Mouse (Mus musculus): ENCODE results near the gene Mapkapk3.
"Not testable (repeated sequence)": the region's sequence is repeated elsewhere in the genome, so short reads cannot be mapped to it uniquely, and the experiment has no call there.

The Mapkapk3 gene

GRCm38 (mm10) chr9:107307099-107307872 is 17.6 kb upstream of the Mapkapk3 start:
- no peak for DNase-seq

- DNase-seq = not testable (repeated sequence)
These were observed 17.0 kb upstream of the Mapkapk3 start for GRCm38 (mm10) chr9:107306673-107307072.

- DNase-seq = no peak
These were observed 16.2 kb upstream of the Mapkapk3 start for GRCm38 (mm10) chr9:107305601-107306542.

- DNase-seq = no peak
These were observed 15.3 kb upstream of the Mapkapk3 start for GRCm38 (mm10) chr9:107305012-107305411.

GRCm38 (mm10) chr9:107304383-107304782 is 14.7 kb upstream of the Mapkapk3 start:
- DNase-seq = no peak

- DNase-seq = no peak
These were observed 14.2 kb upstream of the Mapkapk3 start for GRCm38 (mm10) chr9:107303900-107304299.

- no peak for DNase-seq
These were observed 13.6 kb upstream of the Mapkapk3 start for GRCm38 (mm10) chr9:107303121-107303820.

GRCm38 (mm10) chr9:107302592-107302991 is 12.9 kb upstream of the Mapkapk3 start:
- DNase-seq = no peak

GRCm38 (mm10) chr9:107301554-107302331 is 12.1 kb upstream of the Mapkapk3 start:
- no peak for DNase-seq

GRCm38 (mm10) chr9:107300224-107300973 is 10.7 kb upstream of the Mapkapk3 start:
- DNase-seq = no peak

GRCm38 (mm10) chr9:107299783-107300182 is 10.1 kb upstream of the Mapkapk3 start:
- no peak for DNase-seq

- DNase-seq = no peak
These were observed 9.2 kb upstream of the Mapkapk3 start for GRCm38 (mm10) chr9:107298876-107299275.

- DNase-seq = no peak
These were observed 8.5 kb upstream of the Mapkapk3 start for GRCm38 (mm10) chr9:107298059-107298780.

GRCm38 (mm10) chr9:107297658-107298057 is 8.0 kb upstream of the Mapkapk3 start:
- DNase-seq = no peak

- no peak for DNase-seq
These were observed 7.4 kb upstream of the Mapkapk3 start for GRCm38 (mm10) chr9:107297059-107297458.

- DNase-seq = peak; percentile 95
These were observed 6.9 kb upstream of the Mapkapk3 start for GRCm38 (mm10) chr9:107296501-107296965.

- DNase-seq = no peak
These were observed 6.4 kb upstream of the Mapkapk3 start for GRCm38 (mm10) chr9:107296041-107296440.

GRCm38 (mm10) chr9:107296016-107296040 is 6.2 kb upstream of the Mapkapk3 start, which contains the start of gene Cish:
Gene Cish, plus strand, starts transcription at chr9:107296026.
- DNase-seq = no peak

- no peak for DNase-seq
These were observed 5.9 kb upstream of the Mapkapk3 start for GRCm38 (mm10) chr9:107295616-107296015.

GRCm38 (mm10) chr9:107294249-107294648 is 4.6 kb upstream of the Mapkapk3 start:
- peak; percentile 83 for DNase-seq

- peak; percentile 81 for DNase-seq
These were observed 1.2 kb upstream of the Mapkapk3 start for GRCm38 (mm10) chr9:107290897-107291296.
